Mouse (Mus musculus) testis, postnatal 10 days (tissue): ENCODE data around the gene Spdye4b.
"Not testable (repeated sequence)": the region's sequence is repeated elsewhere in the genome, so short reads cannot be mapped to it uniquely, and the experiment has no call there.

Source experiments
- DNase-seq: peaks from one replicate; pipeline ENCODE4 v3.0.0; 2021; ENCODE audit warnings: low spot score

The Spdye4b gene

GRCm38 (mm10) chr5:143180255-143181076 lies at the start of gene Spdye4b, which contains the start of gene Rbak:
Spdye4b (plus strand) TSS chr5:143181017.
Rbak (minus strand) TSS chr5:143180775.
- peak; percentile 87 for DNase-seq

- no peak for DNase-seq
Observed at GRCm38 (mm10) chr5:143132935-143133514, 47.8 kb upstream of the Spdye4b start.

- DNase-seq: not testable (repeated sequence)
Observed at GRCm38 (mm10) chr5:143134216-143135010, 46.4 kb upstream of the Spdye4b start.

DNA sequence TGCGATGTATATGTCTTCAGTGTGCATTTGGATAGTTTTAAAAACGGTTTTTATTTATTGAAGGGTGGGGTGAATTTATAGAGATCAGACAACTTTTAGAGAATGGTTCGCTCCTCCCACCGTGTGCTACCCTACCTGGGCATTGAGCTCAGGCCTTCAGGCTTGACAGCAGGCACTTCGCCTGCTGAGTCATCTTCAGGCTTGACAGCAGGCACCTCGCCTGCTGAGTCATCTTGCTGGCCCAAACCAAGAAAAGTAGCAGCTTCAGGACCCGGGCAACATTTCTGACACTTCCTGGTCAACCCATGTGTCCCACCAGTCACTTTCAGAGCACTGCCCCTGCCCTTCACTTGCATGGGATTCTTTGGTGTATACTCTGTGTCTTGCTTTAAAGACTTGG lies 45.8 kb upstream of the Spdye4b start:
- DNase-seq: no peak

GRCm38 (mm10) chr5:143137580-143137979 lies 43.2 kb upstream of the Spdye4b start:
- DNase-seq: no peak

- no peak for DNase-seq
Observed at GRCm38 (mm10) chr5:143147481-143147880, 33.3 kb upstream of the Spdye4b start, which contains the start of gene Olfr718-ps1. Olfr718-ps1 (minus strand) TSS chr5:143147581.

GRCm38 (mm10) chr5:143148661-143149060 lies 32.2 kb upstream of the Spdye4b start:
- DNase-seq: no peak

DNA sequence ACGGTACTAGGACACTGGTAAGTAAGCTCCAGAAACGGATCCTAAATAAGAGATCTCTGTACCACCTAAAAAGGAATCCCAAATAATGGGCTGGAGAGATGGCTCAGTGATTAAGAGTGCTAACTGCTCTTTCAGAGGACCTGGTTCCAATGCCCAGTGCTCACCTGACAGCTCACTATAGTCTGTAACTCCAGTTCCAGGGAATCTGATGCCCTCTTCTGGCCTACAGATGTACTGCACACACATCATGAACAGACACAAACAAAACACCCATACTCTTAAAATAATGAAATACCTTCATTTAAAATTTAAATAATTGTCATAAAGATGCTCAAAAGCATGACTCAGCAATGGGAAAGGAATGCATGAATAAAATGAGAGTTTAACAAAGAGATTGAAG lies 31.3 kb upstream of the Spdye4b start:
- no peak for DNase-seq

- no peak for DNase-seq
Observed at GRCm38 (mm10) chr5:143150044-143150443, 30.8 kb upstream of the Spdye4b start.

GRCm38 (mm10) chr5:143153756-143154155 lies 27.1 kb upstream of the Spdye4b start:
- no peak for DNase-seq

- DNase-seq: no peak
Observed at GRCm38 (mm10) chr5:143155534-143155933, 25.3 kb upstream of the Spdye4b start.

DNA sequence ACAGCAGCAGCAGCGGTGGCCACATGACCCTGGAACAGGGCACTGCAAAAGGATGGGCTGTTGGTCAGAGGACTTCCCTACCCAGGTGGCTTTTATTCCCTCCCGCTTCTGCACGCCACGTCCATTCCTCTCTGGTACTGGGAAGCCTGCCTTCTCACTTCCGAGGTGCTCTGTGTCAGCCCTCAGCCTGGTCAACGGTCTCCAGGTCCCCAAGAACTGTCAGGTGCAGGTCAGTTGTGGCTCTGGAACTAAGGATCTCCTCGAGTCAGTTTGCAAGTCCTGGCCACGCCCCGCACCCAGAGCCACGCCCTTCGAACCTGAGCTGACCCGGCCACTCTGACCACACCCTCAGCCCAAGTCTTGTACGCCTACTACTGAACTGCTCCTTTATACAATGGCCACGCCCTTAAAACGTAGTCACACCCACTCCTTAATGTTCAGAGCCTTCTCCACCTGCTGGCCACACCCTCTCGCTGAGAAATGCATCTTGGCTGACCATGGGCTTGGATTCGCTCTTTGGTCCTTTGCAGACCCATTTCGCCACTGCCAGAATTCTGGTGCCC lies 15.2 kb upstream of the Spdye4b start:
- peak; percentile 59 for DNase-seq

GRCm38 (mm10) chr5:143175970-143176369 lies 4.8 kb upstream of the Spdye4b start:
- DNase-seq: no peak

DNA sequence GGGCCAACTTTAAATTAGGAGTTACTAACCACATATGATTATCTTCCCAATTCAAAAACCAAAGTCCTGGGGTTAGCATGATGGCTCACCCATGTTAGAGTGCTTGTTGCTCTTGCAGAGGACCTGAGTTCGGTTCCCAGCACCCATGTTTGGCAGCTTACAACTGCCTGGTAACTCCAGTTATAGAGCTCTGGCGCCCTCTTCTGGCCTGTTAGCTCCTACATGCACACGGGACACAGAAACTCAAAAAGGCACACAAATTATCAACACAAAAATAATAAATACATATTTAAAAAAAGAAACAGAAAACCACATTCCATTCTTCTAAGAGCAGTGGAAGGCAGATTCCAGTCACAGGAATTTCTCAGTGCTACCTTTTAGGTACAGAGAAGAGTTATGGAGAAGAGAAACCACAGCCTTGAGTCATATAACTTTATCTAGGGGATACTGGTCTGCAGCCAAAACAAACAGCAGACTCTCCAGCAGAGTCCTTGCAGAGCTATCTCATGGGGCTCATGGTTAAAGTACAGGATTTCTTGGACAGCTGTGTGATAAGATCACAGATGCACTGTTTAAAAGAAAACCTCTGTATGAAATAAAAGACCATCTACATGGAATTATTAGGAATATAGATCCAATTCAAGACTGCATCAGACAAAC lies 3.1 kb upstream of the Spdye4b start:
- DNase-seq: peak; percentile 59

- DNase-seq: no peak
Observed at GRCm38 (mm10) chr5:143179179-143179578, 1.6 kb upstream of the Spdye4b start.

- not testable (repeated sequence) for DNase-seq
Observed at GRCm38 (mm10) chr5:143188014-143188413, 7.2 kb downstream of the Spdye4b start.

DNA sequence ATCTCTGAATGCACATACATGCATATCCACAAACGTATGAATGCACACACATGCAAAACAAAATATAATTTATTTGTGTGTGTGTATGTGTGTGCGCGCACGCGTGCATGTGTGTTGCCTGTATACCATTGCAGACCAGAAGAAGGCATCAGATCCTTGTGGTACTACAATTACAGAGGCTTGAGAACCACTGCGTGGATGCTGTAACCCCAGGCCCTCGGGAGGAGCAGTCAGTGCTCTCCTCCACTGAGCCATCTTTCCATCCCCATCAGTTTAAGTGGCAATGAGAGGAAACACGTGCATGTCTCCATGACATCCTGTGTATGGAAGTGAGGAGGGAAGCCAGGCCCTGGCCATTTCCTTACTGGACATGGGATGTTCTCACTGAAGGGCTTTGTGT lies 12.0 kb downstream of the Spdye4b start:
- DNase-seq: no peak

GRCm38 (mm10) chr5:143194747-143195146 lies 13.9 kb downstream of the Spdye4b start:
- DNase-seq: not testable (repeated sequence)

DNA sequence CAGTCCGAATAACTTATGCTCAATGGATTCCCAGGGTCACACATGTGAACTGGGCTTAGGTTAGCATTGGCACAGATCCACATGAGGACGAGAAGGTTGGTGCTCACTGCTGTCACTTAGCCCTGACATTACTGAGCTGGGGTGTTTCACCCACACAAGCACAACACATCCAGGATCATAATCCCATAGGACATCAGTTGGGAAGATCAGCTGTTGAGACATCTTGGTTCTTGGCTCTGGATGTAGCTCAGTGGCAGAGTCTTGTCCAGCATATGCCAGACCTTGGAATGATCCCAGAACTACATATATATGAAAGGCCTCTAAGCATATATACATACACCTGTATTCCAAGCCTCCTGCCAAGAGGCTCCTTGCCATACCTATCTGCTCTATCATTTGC lies 14.3 kb downstream of the Spdye4b start:
- no peak for DNase-seq

DNA sequence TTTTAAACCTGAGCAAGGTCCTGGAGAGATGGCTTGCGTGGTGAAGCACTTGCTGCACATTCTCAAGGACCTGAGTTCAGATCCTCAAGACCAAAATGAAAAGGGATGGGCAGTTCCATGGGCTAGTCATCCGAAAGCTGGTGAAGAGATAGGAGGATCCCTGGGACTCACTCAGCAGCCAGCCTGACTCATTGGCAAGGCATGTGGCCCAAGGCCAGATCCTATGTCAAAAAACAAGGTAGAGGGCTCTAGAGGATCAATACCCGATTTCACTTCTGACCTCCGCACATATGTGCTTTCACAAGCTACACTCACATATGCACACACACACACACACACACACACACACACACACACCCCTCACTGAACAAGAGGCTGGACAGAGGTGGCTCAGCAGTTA lies 15.7 kb downstream of the Spdye4b start:
- no peak for DNase-seq

DNA sequence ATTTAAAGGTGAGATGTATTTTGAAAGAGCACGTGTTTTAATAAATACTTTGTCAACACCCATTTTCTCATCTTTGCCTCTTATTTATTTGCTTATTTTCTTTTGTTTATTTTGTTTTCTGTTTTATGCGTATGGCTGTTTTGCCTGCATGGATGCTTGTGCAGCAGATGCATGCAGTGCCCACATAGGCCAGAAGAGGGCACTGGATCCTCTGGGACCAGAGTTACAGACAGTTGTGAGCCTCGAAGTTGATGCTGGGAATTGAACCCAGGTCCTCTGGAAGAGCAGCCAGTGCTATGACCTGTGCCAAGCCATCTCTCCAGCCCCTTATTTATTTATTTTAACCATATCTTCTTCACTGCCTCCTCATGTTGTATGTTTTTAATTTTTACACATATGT lies 24.2 kb downstream of the Spdye4b start:
- no peak for DNase-seq

GRCm38 (mm10) chr5:143213832-143214231 lies 33.0 kb downstream of the Spdye4b start:
- no peak for DNase-seq
